Mouse (Mus musculus) stomach, postnatal 0 days (tissue): Measurements from ENCODE around the gene Ccdc188.

Experiments
- CTCF ChIP-seq: IDR thresholded peaks from 2 replicates; pipeline ENCODE4 v1.5.1; 2016; ENCODE audit warnings: antibody characterized with exemption, low read depth, mild to moderate bottlenecking, moderate library complexity
- EP300 ChIP-seq: optimal IDR thresholded peaks from 2 replicates; pipeline ENCODE3; 2016; ENCODE audit warnings: antibody characterized with exemption

- TF ChIP-seq EP300 (no peak), CTCF (no peak)
Measured at GRCm38 (mm10) chr16:18234671-18235388, 17.2 kb downstream of the Ccdc188 start, which contains the start of gene Zdhhc8.
